ENCODE assay signal across 17 mouse cellular contexts in the genomic region with DNA sequence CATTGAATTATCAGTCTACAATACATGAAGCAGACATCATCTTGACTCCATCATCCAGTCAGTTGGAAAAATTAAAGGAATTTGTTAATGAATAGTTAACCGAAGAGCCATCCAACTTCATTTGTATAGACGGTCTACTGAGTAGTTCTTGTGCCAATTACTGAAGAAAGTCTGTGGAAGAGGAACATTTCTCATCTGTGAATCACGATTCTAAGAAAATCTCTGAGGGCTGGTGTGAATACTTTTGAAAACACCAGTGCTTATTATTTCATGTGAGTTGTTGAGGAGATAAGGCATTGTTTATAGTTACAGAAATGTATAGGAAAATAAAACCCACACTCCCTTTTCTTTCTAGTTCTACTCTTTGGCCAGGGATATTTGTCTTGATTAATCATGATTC.
"Had no signal": no experiment of that assay in that cellular context is flagged by ENCODE, and none has a peak within 500 bp of the region (broad histone marks: within the 10 kb centered on the region; RNA-seq: fewer than 3 reads in every experiment).

No protein-coding gene starts in this region.

- H3K4me3 ChIP-seq: kidney, embryonic 15.5 days; limb, embryonic 12.5 days; limb, embryonic 15.5 days; lung, embryonic 15.5 days; neural tube, embryonic 12.5 days; neural tube, embryonic 15.5 days had no signal

- H3K27ac ChIP-seq: kidney, embryonic 15.5 days; limb, embryonic 12.5 days; limb, embryonic 15.5 days; liver, embryonic 14.5 days; lung, embryonic 15.5 days; neural tube, embryonic 12.5 days; neural tube, embryonic 15.5 days; stomach, postnatal 0 days had no signal

- H3K4me1 ChIP-seq: kidney, embryonic 15.5 days; limb, embryonic 12.5 days; limb, embryonic 15.5 days; lung, embryonic 15.5 days; neural tube, embryonic 12.5 days; neural tube, embryonic 15.5 days had no signal

- DNase-seq: kidney, adult 8-10 months; kidney, postnatal 10 days; kidney, postnatal 36 days; left cerebral cortex, postnatal 4 days; liver, postnatal 0 days; lung, postnatal 14 days; lung, postnatal 4 days; midbrain, embryonic 14.5 days; thymus, postnatal 25 days had no signal
